Mouse (Mus musculus): ENCODE data around the gene Ptn. TPM values are rescaled to one million over a fixed set of nuclear protein-coding genes. Genes with fewer than 3 reads are reported as not detected.

Gene Ptn
- polyA plus RNA-seq, 1 experiment from 2014 or later, result 358 TPM

GRCm38 (mm10) chr6:36834695-36835265, 24.8 kb upstream of the Ptn start:
- 82% methylated on average over 4 of the region's 4 CpGs for WGBS
- no peaks in the 10 kb centered on the region for H3K36me3 ChIP-seq
- no peak overlapping the region for H3K27ac ChIP-seq
- H3K4me1 ChIP-seq, result no peaks in the 10 kb centered on the region
- no peak overlapping the region for H3K4me3 ChIP-seq
- H3K27me3 ChIP-seq (ENCODE audit: insufficient read depth, poor library complexity, severe bottlenecking), result no peaks in the 10 kb centered on the region
- no peaks in the 10 kb centered on the region for H3K9me3 ChIP-seq
- DNase-seq (ENCODE audit: low spot score), result no peak

DNA sequence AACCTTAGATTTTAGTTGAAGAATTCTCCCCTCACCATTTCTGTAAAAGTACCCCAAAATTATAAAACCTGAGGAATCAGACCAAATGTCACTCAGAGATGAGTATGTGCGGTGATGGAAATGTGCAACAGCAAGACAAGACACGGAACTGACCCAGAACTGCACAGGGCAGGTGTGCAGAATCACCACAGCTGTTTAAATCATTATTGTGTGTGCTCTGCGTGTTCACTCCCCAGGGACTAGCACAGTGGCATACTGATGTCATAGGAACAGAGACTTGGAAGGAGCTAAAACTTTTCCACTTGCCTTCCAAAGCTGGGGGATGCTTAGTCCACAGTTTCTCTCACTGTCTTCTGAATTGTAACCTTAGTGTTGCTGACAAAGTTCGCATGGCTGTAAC, 22.7 kb upstream of the Ptn start:
- no peaks in the 10 kb centered on the region for H3K4me1 ChIP-seq
- H3K9me3 ChIP-seq, result 0 out of 2 replicates have a peak, but pooled peaks cover 3% of the 10 kb centered on the region
- no peak overlapping the region for H3K27ac ChIP-seq
- no peak for DNase-seq (ENCODE audit: low spot score)
- 82% methylated on average over 4 of the region's 4 CpGs for WGBS
- H3K36me3 ChIP-seq, result no peaks in the 10 kb centered on the region
- no peaks in the 10 kb centered on the region for H3K27me3 ChIP-seq (ENCODE audit: insufficient read depth, poor library complexity, severe bottlenecking)
- no peak overlapping the region for H3K4me3 ChIP-seq

DNA sequence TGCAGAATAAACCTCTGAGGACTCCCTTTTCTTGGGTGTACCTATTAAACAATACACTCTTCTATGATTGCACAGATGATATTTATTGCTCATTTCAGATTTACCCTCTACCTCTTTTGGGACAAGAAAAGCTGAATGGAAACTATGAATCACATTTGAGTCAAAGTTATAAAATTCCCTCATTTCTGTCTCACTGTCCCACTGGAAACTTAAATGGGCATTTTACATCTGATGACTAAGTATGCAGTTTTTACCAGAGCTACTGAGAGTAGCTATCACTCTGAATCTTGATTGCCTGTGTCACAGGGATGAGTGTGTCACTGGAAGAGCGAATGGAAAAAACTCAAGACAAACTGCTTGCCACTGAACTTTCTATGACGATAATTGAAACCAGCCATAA, 22.2 kb upstream of the Ptn start:
- no peaks in the 10 kb centered on the region for H3K4me1 ChIP-seq
- H3K36me3 ChIP-seq, result no peaks in the 10 kb centered on the region
- H3K27me3 ChIP-seq (ENCODE audit: insufficient read depth, poor library complexity, severe bottlenecking), result no peaks in the 10 kb centered on the region
- no peak overlapping the region for H3K4me3 ChIP-seq
- no peak for DNase-seq (ENCODE audit: low spot score)
- H3K9me3 ChIP-seq, result 0 out of 2 replicates have a peak, but pooled peaks cover 3% of the 10 kb centered on the region
- 72% methylated on average over 2 of the region's 2 CpGs for WGBS
- no peak overlapping the region for H3K27ac ChIP-seq

GRCm38 (mm10) chr6:36830371-36830925, 20.4 kb upstream of the Ptn start:
- Histone ChIP-seq H3K4me1 (no peaks in the 10 kb centered on the region), H3K27me3 (ENCODE audit: insufficient read depth, poor library complexity, severe bottlenecking) (no peaks in the 10 kb centered on the region), H3K4me3 (no peak overlapping the region), H3K27ac (no peak overlapping the region), H3K36me3 (no peaks in the 10 kb centered on the region), H3K9me3 (0 out of 2 replicates have a peak, but pooled peaks cover 3% of the 10 kb centered on the region)
- no peak for DNase-seq (ENCODE audit: low spot score)
- 84% methylated on average over 9 of the region's 9 CpGs for WGBS

- no peaks in the 10 kb centered on the region for H3K27me3 ChIP-seq (ENCODE audit: insufficient read depth, poor library complexity, severe bottlenecking)
- H3K9me3 ChIP-seq, result no peaks in the 10 kb centered on the region
- H3K27ac ChIP-seq, result no peak overlapping the region
- 0 out of 2 replicates have a peak, but pooled peaks cover 2% of the 10 kb centered on the region for H3K4me1 ChIP-seq
- no peak overlapping the region for H3K4me3 ChIP-seq
- H3K36me3 ChIP-seq, result no peaks in the 10 kb centered on the region
- DNase-seq (ENCODE audit: low spot score), result no peak
Observed at GRCm38 (mm10) chr6:36819784-36820050, 9.7 kb upstream of the Ptn start.

- H3K4me1 ChIP-seq, result 0 out of 2 replicates have a peak, but pooled peaks cover 2% of the 10 kb centered on the region
- H3K27me3 ChIP-seq (ENCODE audit: insufficient read depth, poor library complexity, severe bottlenecking), result no peaks in the 10 kb centered on the region
- H3K9me3 ChIP-seq, result no peaks in the 10 kb centered on the region
- H3K27ac ChIP-seq, result peak overlapping the region; percentile 22; the same call in 1 of the 2 replicates
- DNase-seq (ENCODE audit: low spot score), result no peak
- no peaks in the 10 kb centered on the region for H3K36me3 ChIP-seq
- no peak overlapping the region for H3K4me3 ChIP-seq
- 63% methylated on average over 8 of the region's 8 CpGs for WGBS
Observed at GRCm38 (mm10) chr6:36819019-36819783, 9.2 kb upstream of the Ptn start.

GRCm38 (mm10) chr6:36818281-36819018, 8.4 kb upstream of the Ptn start:
- H3K9me3 ChIP-seq, result no peaks in the 10 kb centered on the region
- 0 out of 2 replicates have a peak, but pooled peaks cover 2% of the 10 kb centered on the region for H3K4me1 ChIP-seq
- WGBS, result 74% methylated on average over 4 of the region's 4 CpGs
- no peak overlapping the region for H3K27ac ChIP-seq
- no peak overlapping the region for H3K4me3 ChIP-seq
- no peak for DNase-seq (ENCODE audit: low spot score)
- no peaks in the 10 kb centered on the region for H3K36me3 ChIP-seq
- H3K27me3 ChIP-seq (ENCODE audit: insufficient read depth, poor library complexity, severe bottlenecking), result no peaks in the 10 kb centered on the region

DNA sequence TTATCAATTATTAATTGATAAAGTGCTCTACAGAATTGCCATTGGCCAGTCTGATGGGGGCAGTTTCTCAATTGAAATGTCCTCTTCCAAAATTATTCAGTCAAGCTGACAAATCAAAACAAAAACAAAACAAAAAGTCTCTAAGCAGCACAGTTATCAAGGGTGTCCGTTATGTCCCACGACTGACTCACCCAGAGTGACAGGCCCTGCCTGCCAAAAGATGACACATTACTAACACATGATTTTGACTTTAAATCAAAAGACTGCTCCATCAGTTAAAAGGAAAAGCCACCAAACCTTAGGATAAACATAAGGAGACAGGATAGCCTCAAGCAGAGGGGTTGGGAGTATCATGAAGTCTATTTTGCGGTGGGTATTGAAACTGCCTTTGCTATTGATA, 6.6 kb upstream of the Ptn start:
- H3K27me3 ChIP-seq (ENCODE audit: insufficient read depth, poor library complexity, severe bottlenecking), result no peaks in the 10 kb centered on the region
- H3K4me3 ChIP-seq, result no peak overlapping the region
- H3K27ac ChIP-seq, result no peak overlapping the region
- H3K9me3 ChIP-seq, result no peaks in the 10 kb centered on the region
- 0 out of 2 replicates have a peak, but pooled peaks cover 6% of the 10 kb centered on the region for H3K4me1 ChIP-seq
- DNase-seq (ENCODE audit: low spot score), result no peak
- no peaks in the 10 kb centered on the region for H3K36me3 ChIP-seq
- 79% methylated on average over 3 of the region's 3 CpGs for WGBS

DNA sequence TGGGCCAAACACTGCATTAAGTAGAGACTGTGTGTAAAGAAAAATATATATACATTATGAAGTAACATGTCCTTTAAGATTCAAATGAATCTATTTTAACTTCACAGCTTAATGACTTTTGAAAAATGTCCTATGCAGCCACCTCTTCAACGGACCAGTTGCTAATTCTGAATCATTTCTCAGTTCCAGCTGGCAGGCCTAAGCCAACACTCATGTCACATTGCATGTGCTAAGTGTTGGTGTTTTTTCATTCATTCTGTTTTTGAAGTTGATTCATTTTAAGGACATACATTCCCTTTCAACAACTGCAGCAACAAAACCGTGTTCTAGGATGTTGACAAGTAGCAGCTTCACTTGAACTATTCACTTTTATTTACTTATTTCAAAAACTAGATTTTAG, 6.0 kb upstream of the Ptn start:
- no peak for DNase-seq (ENCODE audit: low spot score)
- Histone ChIP-seq H3K4me1 (0 out of 2 replicates have a peak, but pooled peaks cover 6% of the 10 kb centered on the region), H3K27me3 (ENCODE audit: insufficient read depth, poor library complexity, severe bottlenecking) (no peaks in the 10 kb centered on the region), H3K27ac (no peak overlapping the region), H3K36me3 (no peaks in the 10 kb centered on the region), H3K4me3 (no peak overlapping the region), H3K9me3 (no peaks in the 10 kb centered on the region)
- 71% methylated on average over 2 of the region's 2 CpGs for WGBS

- Histone ChIP-seq H3K27me3 (ENCODE audit: insufficient read depth, poor library complexity, severe bottlenecking) (no peaks in the 10 kb centered on the region), H3K9me3 (no peaks in the 10 kb centered on the region), H3K4me1 (peaks cover 20% of the 10 kb centered on the region), H3K4me3 (no peak overlapping the region), H3K27ac (no peak overlapping the region), H3K36me3 (no peaks in the 10 kb centered on the region)
- DNase-seq (ENCODE audit: low spot score), result no peak
- WGBS, result 45% methylated on average over 7 of the region's 7 CpGs
Observed at GRCm38 (mm10) chr6:36812666-36813515, 2.9 kb upstream of the Ptn start.

GRCm38 (mm10) chr6:36810448-36810847, 428 bp upstream of the Ptn start:
- H3K9me3 ChIP-seq, result no peaks in the 10 kb centered on the region
- H3K4me1 ChIP-seq, result peaks cover 18% of the 10 kb centered on the region
- WGBS, result 12% methylated on average over 5 of the region's 5 CpGs
- peaks cover 4% of the 10 kb centered on the region; the same call in 1 of the 2 replicates for H3K36me3 ChIP-seq
- no peak for DNase-seq (ENCODE audit: low spot score)
- peak overlapping the region; percentile 80 for H3K27ac ChIP-seq
- H3K4me3 ChIP-seq, result peak overlapping the region; percentile 66
- no peaks in the 10 kb centered on the region for H3K27me3 ChIP-seq (ENCODE audit: insufficient read depth, poor library complexity, severe bottlenecking)

- Histone ChIP-seq H3K4me3 (peak overlapping the region; percentile 66), H3K27me3 (ENCODE audit: insufficient read depth, poor library complexity, severe bottlenecking) (no peaks in the 10 kb centered on the region), H3K4me1 (peaks cover 18% of the 10 kb centered on the region), H3K9me3 (no peaks in the 10 kb centered on the region), H3K36me3 (peaks cover 4% of the 10 kb centered on the region; the same call in 1 of the 2 replicates), H3K27ac (peak overlapping the region; percentile 80)
- DNase-seq (ENCODE audit: low spot score), result no peak
- WGBS, result 18% methylated on average over 7 of the region's 7 CpGs
Observed at GRCm38 (mm10) chr6:36809311-36809726, 701 bp downstream of the Ptn start.
